Mouse (Mus musculus): Measurements from ENCODE around the gene Nfrkb.

Gene Nfrkb

GRCm38 (mm10) chr9:31428971-31429370, 43.0 kb downstream of the Nfrkb start:
- no peak for DNase-seq (ENCODE audit: low spot score)

DNA sequence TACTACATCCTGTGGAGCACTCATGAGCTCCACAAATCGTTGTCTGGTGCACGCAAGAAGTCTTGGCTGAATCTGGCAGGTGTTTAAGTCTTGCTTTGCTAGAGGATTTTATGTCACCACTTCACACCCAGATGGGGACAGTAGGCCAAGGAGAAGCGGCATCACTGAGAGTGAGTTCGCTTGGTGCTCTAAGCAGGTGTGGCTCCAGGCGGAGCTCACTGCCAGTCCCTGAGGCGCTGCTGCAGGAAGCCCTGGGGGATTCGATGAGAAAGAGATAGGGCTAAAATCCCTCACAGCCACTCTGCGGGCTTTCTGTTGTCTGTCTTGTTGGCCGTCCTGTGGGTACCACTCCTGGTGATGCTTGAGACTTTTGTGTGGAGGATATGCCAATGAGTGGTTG, 44.0 kb downstream of the Nfrkb start:
- DNase-seq (ENCODE audit: low spot score) = no peak

- DNase-seq (ENCODE audit: low spot score) = no peak
Observed at GRCm38 (mm10) chr9:31431751-31432150, 45.8 kb downstream of the Nfrkb start.

DNA sequence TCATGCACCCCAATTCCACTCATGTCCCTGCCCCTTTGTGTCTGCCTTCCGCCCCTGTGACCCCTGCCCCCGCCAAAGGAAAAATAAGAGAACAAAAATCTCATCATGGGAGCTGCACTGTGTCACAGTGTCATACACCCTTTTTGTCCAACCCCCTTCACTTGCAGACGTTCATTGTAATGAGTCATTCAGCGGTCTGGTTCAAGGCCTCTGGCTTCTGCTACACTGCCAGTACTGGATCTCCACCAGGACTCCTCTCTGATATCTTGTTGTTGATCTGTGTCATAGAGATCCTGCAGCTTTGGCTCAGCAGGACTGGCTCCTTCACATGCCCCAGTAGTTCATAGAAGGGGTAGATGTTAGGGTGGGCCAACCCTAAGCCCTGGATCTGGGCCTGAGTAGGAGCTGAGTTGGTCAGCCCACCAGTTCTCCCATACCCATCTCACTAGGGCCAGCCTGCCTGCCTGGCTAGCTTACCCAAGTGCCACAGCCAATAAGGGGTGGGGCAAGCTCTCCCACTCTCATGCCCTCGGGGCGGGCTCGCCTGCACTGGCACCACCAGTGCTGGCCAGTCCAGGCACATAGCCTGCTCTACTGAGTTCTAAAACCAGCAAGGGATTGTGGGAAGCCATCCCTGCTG, 46.5 kb downstream of the Nfrkb start:
- no peak for DNase-seq (ENCODE audit: low spot score)

- no peak for DNase-seq (ENCODE audit: low spot score)
Observed at GRCm38 (mm10) chr9:31433431-31433830, 47.4 kb downstream of the Nfrkb start.

- no peak for DNase-seq (ENCODE audit: low spot score)
Observed at GRCm38 (mm10) chr9:31435415-31435814, 49.4 kb downstream of the Nfrkb start.

DNA sequence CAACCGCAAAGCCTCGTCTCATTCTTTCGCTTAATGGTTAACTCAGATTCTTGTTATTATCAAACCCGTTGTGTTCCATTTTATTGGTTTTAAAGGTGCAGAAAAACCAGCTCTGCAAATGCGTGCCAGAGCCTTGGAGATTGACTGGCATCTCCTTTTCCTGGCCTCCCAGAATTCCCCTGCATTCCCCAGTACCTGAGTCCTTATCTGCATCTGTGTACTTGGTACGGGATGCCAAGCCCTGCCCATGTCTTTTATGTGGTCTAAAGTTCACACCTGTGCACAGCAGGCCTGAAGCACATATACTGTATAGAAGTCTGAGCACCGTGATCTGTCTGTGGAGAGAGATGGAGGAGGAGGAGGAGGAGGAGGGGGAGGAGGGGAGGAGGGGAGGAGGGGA, 51.9 kb downstream of the Nfrkb start:
- DNase-seq (ENCODE audit: low spot score) = no peak

GRCm38 (mm10) chr9:31438834-31439233, 52.8 kb downstream of the Nfrkb start:
- no peak for DNase-seq (ENCODE audit: low spot score)

- DNase-seq (ENCODE audit: low spot score) = no peak
Observed at GRCm38 (mm10) chr9:31439341-31439740, 53.3 kb downstream of the Nfrkb start.

DNA sequence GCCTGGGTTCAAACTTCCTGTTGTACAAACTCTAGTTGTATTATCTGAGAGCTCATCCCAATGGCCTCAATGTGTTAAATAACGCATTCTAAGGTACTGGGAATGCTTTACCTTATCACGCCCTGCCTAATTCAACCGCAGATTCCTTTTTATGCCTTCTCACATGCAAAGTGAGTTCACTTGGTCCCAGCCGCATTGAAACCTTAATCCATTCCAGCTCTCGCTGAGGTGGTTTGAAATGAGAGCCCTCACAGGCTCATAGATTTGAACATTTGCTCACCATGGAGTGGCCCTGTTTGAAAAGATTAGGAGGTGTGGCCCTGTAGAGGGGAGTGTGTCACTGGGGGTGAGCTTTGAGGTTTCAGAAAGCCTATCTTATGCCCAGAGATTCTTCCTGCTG, 54.4 kb downstream of the Nfrkb start:
- no peak for DNase-seq (ENCODE audit: low spot score)

GRCm38 (mm10) chr9:31441487-31441886, 55.5 kb downstream of the Nfrkb start:
- DNase-seq (ENCODE audit: low spot score) = no peak

- no peak for DNase-seq (ENCODE audit: low spot score)
Observed at GRCm38 (mm10) chr9:31444236-31444635, 58.2 kb downstream of the Nfrkb start.

DNA sequence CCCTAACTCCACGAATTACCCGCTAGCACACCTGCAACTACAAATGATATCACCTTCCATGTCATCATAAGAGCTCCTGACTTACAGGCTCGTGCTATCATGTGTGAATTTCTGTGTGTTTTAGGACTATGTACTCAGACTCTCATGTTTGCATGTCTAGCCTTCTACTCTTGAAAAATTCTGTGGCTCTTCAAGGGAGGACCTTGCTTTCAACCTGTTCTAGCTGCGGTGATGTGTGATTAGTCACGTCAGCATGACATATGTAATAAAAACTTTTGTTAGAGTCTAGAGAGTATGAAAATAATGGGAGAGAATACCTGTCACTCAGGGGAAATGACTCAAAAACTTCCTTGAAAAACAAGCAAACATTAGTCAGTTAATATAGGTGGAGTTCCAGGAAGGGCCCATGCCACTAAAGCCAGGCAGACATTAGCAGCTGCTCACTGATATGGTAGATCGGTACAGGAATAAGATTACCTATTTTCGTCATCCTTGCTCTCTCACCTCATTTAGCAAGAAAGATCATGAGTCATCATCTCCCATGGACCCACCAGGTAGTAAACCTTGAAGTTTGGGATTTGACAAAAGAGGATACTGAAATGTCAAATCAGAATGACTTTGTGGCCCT, 63.3 kb downstream of the Nfrkb start:
- no peak for DNase-seq (ENCODE audit: low spot score)

- no peak for DNase-seq (ENCODE audit: low spot score)
Observed at GRCm38 (mm10) chr9:31452166-31452565, 66.2 kb downstream of the Nfrkb start.

GRCm38 (mm10) chr9:31454356-31454755, 68.4 kb downstream of the Nfrkb start:
- DNase-seq (ENCODE audit: low spot score) = no peak

- no peak for DNase-seq (ENCODE audit: low spot score)
Observed at GRCm38 (mm10) chr9:31463190-31463589, 77.2 kb downstream of the Nfrkb start.

DNA sequence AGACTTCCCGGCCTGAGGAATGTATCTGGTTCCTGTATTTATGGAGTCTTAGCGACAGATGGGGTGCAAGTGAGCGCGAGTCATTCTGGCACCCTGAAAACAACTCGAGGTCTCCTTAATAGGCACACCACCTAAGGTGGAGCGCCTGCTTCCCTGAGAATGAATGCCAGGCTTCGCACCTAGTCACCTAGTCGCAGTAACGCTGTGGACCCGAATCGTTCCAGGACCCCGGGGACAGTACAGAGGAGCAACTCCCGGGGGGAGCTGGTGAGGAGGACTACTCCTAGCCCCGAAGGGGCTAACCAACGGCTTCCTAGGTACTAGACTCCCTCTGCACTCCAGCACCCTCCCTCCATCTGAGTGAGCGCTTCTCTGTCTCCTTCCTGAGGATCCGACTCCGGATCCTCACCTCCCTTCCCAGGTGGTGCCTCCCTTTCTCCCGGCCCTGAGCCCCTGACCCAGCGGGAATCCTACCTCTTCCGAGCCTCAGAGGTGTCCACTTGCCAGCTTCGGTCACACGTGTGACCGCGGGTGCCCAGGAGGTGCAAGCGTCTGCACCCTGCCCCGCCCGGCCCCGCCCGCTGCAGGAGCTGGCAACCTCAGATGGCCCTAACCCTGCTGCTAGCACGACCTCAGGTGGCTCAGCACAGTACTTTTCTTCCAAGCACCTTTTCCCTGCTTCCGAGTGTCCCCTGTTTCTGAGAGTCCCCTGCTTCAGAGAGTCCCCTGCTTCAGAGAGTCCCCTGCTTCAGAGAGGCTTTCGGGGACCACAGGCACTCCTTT, 77.9 kb downstream of the Nfrkb start, which contains the start of gene Tmem45b:
Tmem45b (minus strand) TSS at position 771 of the 783 bp plus-strand sequence.
- DNase-seq (ENCODE audit: low spot score) = no peak

All from yolk sac, embryonic 10.5 days (tissue).